Mouse (Mus musculus) activated CD4-positive, CD25-positive, alpha-beta regulatory T cell, adult 4 months (primary cell): ENCODE data around the gene Gucd1. TPM values are rescaled to one million over a fixed set of nuclear protein-coding genes. Genes with fewer than 3 reads are reported as not detected.
"Not testable (repeated sequence)": the region's sequence is repeated elsewhere in the genome, so short reads cannot be mapped to it uniquely, and the experiment has no call there.

Source experiments
- ATAC-seq: one replicate; pipeline ENCODE4 v1.8.0; 2017
- polyA plus RNA-seq, 2 experiments: library from polyadenylated mRNA; unstranded; fragments of 100-300 nt; shearing (Covaris generic); gene quantifications; one replicate each; pipeline ENCODE4 v1.2.1; 2017

Gucd1 gene
- polyA plus RNA-seq, 2 experiments from 2014 or later: 11.7 to 17.0 TPM

- no peak for ATAC-seq
Measured at GRCm38 (mm10) chr10:75501641-75502040, 16.1 kb downstream of the Gucd1 start.

DNA sequence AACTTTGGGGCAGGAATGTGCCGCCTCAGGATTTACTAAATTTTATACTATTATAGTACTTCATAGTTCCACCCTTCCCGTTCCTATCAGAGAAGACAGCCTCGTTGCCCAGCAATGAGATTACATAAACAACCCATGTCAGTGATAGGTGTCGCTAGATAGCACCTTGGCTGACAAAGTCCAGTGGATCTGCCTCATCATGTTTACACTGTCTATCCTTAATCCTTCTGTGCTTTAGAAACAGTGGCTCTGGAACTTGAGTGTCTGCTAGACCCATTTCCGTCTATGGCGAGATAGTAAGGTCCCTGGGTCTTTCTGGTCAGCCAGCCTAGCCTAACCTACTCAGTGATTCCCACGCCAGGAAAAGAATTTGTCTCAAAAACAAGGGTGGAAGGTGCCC, 17.4 kb downstream of the Gucd1 start:
- ATAC-seq: no peak

GRCm38 (mm10) chr10:75499791-75500190, 18.0 kb downstream of the Gucd1 start:
- ATAC-seq: no peak

- not testable (repeated sequence) for ATAC-seq
Measured at GRCm38 (mm10) chr10:75499214-75499613, 18.6 kb downstream of the Gucd1 start.

- ATAC-seq: no peak
Measured at GRCm38 (mm10) chr10:75495921-75496320, 21.9 kb downstream of the Gucd1 start.

DNA sequence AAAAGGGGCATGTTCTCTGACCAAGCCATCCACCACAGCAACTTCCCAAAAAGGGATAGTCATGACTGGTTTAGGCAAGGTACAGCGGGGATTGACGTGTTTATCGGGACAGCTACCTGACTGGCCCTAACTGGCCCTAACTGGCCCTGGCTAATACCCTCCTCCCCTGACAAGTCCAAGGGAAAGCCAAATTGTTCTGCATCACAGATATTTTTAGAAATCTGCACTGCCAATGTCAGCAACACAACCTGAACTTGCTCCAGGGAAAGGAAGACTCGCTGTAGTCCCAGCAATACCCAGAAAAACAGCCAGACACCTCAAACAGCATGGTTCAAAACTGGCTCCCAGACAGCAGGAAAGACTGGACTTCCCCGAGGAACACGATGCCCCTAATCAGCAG, 22.5 kb downstream of the Gucd1 start:
- no peak for ATAC-seq

- ATAC-seq: peak; percentile 97
Measured at GRCm38 (mm10) chr10:75491936-75492262, 25.9 kb downstream of the Gucd1 start.

- ATAC-seq: no peak
Measured at GRCm38 (mm10) chr10:75491234-75491935, 26.4 kb downstream of the Gucd1 start.

DNA sequence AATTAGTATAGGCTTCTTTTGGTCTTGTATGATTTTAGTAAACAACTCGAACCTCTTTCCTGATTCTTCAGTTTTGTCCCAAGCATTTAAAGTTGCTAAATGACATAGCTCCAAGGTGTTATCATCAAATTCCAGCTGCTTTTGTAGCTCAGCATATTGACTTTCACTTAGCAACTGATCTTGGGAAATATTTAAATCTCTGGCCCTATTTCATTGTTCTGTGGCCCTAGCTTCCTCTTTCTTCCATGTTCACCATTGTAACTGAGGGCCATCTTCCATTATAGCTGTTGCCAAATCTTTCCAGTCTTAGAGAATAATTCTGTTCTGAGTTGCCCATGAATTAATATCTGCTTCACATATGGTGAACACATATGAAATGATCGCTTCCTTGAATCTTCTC, 27.0 kb downstream of the Gucd1 start:
- no peak for ATAC-seq

DNA sequence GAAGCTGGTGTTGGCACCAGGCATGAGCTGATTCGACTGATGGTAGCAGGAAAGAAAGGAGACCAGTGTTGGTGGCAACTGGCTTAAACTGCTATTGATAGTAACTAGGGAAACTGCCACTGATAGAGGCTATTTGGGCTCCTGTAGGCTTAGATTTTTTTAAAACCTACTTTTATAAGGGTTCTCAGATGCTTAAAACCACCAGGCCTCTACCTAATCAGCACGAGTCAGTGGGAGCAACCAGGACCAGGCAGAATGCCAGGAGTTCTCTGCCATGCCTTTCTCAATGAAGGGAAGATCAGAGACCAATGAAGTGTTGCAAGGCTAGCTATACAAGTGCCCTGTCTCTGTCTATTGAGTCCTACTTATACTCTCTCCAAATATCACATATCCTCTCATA, 28.2 kb downstream of the Gucd1 start:
- ATAC-seq: no peak

- no peak for ATAC-seq
Measured at GRCm38 (mm10) chr10:75487131-75487530, 30.6 kb downstream of the Gucd1 start.

DNA sequence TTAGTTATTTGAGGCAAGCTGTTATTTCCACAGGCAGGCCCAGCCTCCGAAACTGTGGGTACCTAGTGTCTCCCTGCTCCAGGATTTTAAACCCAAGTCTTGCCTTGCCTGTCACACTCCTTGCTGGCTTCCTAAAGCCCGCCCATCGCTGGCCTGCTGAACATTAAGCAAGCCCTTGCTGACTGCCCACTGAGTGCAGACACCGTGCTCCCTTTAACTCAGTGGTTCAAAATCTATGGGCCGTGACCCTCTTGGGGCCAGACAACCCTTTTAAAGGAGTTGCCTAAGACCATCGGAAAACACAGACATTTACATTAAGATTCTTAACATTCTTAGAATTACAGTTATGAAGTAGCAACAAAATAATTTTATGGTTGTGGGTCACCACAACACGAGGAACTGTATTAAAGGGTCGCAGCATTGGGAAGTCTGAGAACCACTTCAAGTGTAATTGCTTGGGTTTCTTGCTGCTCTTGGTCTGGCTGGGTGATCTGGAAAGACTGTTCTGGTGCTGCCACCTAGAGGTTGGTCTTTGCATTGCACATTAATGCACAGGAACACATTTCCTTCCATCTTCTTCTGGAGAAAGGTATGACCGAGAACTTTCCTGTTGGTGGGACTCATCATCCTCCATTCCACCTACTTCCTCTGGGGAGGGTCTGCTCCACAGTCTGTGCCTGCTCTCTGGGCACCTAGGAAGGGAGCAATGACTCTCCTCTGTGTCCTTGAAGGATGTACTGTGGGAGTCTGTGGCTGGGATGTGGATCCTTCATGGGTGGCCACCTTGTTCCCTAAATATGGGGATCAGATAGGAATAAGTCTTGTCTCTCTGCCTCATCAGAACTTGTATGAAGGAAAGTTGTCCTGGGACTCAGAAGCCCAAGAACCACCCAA, 31.4 kb downstream of the Gucd1 start:
- ATAC-seq: peak; percentile 46

DNA sequence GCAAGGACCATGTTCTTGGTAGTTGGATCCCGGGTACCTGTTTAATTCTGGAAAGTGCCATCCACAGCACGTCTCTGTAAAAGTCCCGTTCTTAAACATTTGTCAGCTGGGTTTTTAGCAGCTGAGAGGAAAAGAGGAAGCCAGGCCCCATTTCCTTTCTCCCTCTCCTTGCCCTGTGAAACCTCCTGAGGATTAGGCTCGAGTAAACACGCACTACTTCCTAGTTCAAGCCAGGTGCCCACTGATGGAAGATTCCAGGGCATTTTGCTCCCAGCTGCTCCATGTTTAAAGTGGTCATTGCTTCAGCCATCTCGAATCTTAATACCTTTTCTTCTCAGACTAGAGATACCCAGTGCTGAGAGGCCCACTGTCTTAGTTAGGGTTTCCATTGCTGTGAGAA, 33.0 kb downstream of the Gucd1 start:
- no peak for ATAC-seq

GRCm38 (mm10) chr10:75484066-75484465, 33.7 kb downstream of the Gucd1 start:
- ATAC-seq: no peak

- no peak for ATAC-seq
Measured at GRCm38 (mm10) chr10:75482919-75483483, 34.8 kb downstream of the Gucd1 start.

DNA sequence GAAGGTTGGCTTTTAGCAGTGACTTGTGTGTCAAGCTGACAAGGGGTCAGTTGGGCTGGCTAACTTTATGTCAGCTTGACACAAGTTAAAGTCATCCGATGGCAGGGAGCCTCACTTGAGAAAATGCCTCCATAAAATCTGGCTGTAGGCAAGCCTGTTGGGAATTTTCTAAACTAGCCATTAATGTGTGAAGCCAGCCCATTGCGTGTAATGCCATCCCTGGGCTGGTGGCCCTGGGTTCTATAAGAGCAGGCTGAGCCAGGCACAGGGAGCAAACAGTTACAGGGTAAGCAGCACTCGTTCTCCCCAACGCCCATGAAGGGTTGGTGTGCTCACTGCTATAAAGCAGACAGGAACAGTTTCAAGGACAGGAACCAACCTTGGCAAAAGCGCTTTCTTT, 35.5 kb downstream of the Gucd1 start:
- no peak for ATAC-seq

- no peak for ATAC-seq
Measured at GRCm38 (mm10) chr10:75481703-75482102, 36.1 kb downstream of the Gucd1 start.

GRCm38 (mm10) chr10:75479955-75480354, 37.8 kb downstream of the Gucd1 start:
- ATAC-seq: no peak

- ATAC-seq: no peak
Measured at GRCm38 (mm10) chr10:75477034-75477433, 40.7 kb downstream of the Gucd1 start.

DNA sequence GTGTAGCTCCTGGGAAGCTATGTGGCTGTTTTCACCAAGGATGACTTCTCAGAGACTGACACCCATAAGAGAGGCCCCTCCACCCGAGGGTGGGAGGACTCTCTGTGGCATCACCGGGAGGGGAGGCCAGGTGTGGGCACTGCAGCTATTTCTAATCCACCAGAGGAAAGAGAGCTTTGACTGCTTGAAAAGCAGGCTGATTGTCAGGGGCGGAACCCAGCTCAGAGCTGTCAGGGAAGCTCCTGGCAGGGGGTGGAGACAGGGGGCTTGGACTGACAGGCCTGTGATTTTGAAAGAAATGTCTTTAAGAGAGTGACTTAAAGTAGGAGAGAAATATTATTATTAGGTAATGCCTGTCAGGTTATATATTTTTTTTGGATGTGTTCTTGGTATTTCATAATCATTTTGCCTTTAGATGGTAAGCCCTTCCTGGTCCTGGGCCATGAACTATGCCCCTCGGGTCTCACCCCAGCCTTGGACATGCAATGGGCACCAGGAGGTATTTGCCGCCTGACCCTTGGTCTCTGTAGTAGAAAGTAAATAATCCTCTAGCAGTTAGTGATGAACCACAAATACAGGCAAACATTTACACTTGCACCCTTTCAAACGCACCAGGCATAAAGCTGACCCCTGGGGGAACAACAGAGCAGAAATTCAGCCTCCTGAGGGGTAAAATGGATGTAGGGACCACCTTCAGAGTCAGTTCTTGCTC, 42.5 kb downstream of the Gucd1 start:
- not testable (repeated sequence) for ATAC-seq

GRCm38 (mm10) chr10:75474571-75474970, 43.2 kb downstream of the Gucd1 start:
- no peak for ATAC-seq

- no peak for ATAC-seq
Measured at GRCm38 (mm10) chr10:75473411-75473810, 44.4 kb downstream of the Gucd1 start.
